Mouse (Mus musculus): ENCODE data around the gene Abtb2. TPM values are rescaled to one million over a fixed set of nuclear protein-coding genes. Genes with fewer than 3 reads are reported as not detected.
A peak's percentile ranks its signal among the peaks of the same experiment; 100 is the strongest.

The Abtb2 gene
- polyA plus RNA-seq, 1 experiment from 2014 or later, result 15.6 TPM

GRCm38 (mm10) chr2:103754614-103755013 lies 188.5 kb downstream of the Abtb2 start:
- Histone ChIP-seq H3K9ac (ENCODE audit: low read depth, low read length) (no peak overlapping the region), H3K27me3 (ENCODE audit: control insufficient read depth, insufficient read depth, low read length) (no peaks in the 10 kb centered on the region), H3K4me2 (no peak overlapping the region), H3K4me3 (ENCODE audit: low read depth, low read length) (no peak overlapping the region), H3K36me3 (ENCODE audit: control insufficient read depth, insufficient read depth, low read length) (peaks cover 25% of the 10 kb centered on the region), H3K27ac (ENCODE audit: low read depth, low read length) (no peak overlapping the region), H3K4me1 (ENCODE audit: control insufficient read depth, insufficient read depth, low read length) (no peaks in the 10 kb centered on the region), H3K9me3 (replicated peaks; ENCODE audit: control insufficient read depth, low read length) (no peaks in the 10 kb centered on the region)
- WGBS (ENCODE audit: insufficient replicate concordance), result 82% methylated on average over 3 of the region's 3 CpGs
- no peak for ATAC-seq (replicated peaks; ENCODE audit: insufficient number of reproducible peaks, low FRiP score, low TSS enrichment)

- H3K4me3 ChIP-seq (ENCODE audit: low read depth, low read length), result no peak overlapping the region
- H3K9me3 ChIP-seq (replicated peaks; ENCODE audit: control insufficient read depth, low read length), result no peaks in the 10 kb centered on the region
- no peaks in the 10 kb centered on the region for H3K27me3 ChIP-seq (ENCODE audit: control insufficient read depth, insufficient read depth, low read length)
- 82% methylated on average over 9 of the region's 9 CpGs for WGBS (ENCODE audit: insufficient replicate concordance)
- ATAC-seq (replicated peaks; ENCODE audit: insufficient number of reproducible peaks, low FRiP score, low TSS enrichment), result no peak
- 0 out of 2 replicates have a peak, but pooled peaks cover 3% of the 10 kb centered on the region for H3K4me1 ChIP-seq (ENCODE audit: control insufficient read depth, insufficient read depth, low read length)
- no peak overlapping the region for H3K9ac ChIP-seq (ENCODE audit: low read depth, low read length)
- H3K4me2 ChIP-seq, result no peak overlapping the region
- peaks cover 20% of the 10 kb centered on the region for H3K36me3 ChIP-seq (ENCODE audit: control insufficient read depth, insufficient read depth, low read length)
- no peak overlapping the region for H3K27ac ChIP-seq (ENCODE audit: low read depth, low read length)
Observed at GRCm38 (mm10) chr2:103755458-103756085, 189.5 kb downstream of the Abtb2 start.

- H3K36me3 ChIP-seq (ENCODE audit: control insufficient read depth, insufficient read depth, low read length), result peaks cover 3% of the 10 kb centered on the region; the same call in 1 of the 2 replicates
- H3K4me2 ChIP-seq, result peak overlapping the region; percentile 91
- H3K9me3 ChIP-seq (replicated peaks; ENCODE audit: control insufficient read depth, low read length), result no peaks in the 10 kb centered on the region
- 0 out of 2 replicates have a peak, but pooled peaks cover 3% of the 10 kb centered on the region for H3K4me1 ChIP-seq (ENCODE audit: control insufficient read depth, insufficient read depth, low read length)
- H3K27ac ChIP-seq (ENCODE audit: low read depth, low read length), result peak overlapping the region; percentile 86
- ATAC-seq (replicated peaks; ENCODE audit: insufficient number of reproducible peaks, low FRiP score, low TSS enrichment), result 0 out of 2 replicates have a peak, but pooled peaks have one; percentile 17
- H3K4me3 ChIP-seq (ENCODE audit: low read depth, low read length), result peak overlapping the region; percentile 83
- 2% methylated on average over 12 of the region's 12 CpGs for WGBS (ENCODE audit: insufficient replicate concordance)
- H3K27me3 ChIP-seq (ENCODE audit: control insufficient read depth, insufficient read depth, low read length), result no peaks in the 10 kb centered on the region
- peak overlapping the region; percentile 77 for H3K9ac ChIP-seq (ENCODE audit: low read depth, low read length)
Observed at GRCm38 (mm10) chr2:103760421-103760820, 194.3 kb downstream of the Abtb2 start.

GRCm38 (mm10) chr2:103760906-103761716 lies 195.0 kb downstream of the Abtb2 start, which contains the start of gene Nat10:
TSS of gene Nat10 (minus strand) at chr2:103761270.
- Histone ChIP-seq H3K27ac (ENCODE audit: low read depth, low read length) (peak within 1 kb of the TSS; percentile 86), H3K36me3 (ENCODE audit: control insufficient read depth, insufficient read depth, low read length) (peaks cover 4% of the 10 kb centered on the region; the same call in 1 of the 2 replicates), H3K9ac (ENCODE audit: low read depth, low read length) (peak within 1 kb of the TSS; percentile 77), H3K4me1 (ENCODE audit: control insufficient read depth, insufficient read depth, low read length) (0 out of 2 replicates have a peak, but pooled peaks cover 3% of the 10 kb centered on the region), H3K27me3 (ENCODE audit: control insufficient read depth, insufficient read depth, low read length) (no peaks in the 10 kb centered on the region), H3K9me3 (replicated peaks; ENCODE audit: control insufficient read depth, low read length) (no peaks in the 10 kb centered on the region), H3K4me3 (ENCODE audit: low read depth, low read length) (peak within 1 kb of the TSS; percentile 83), H3K4me2 (peak within 1 kb of the TSS; percentile 91)
- WGBS (ENCODE audit: insufficient replicate concordance), result under 1% methylated on average over 47 of the region's 47 CpGs
- ATAC-seq (replicated peaks; ENCODE audit: insufficient number of reproducible peaks, low FRiP score, low TSS enrichment), result peak; percentile 91

GRCm38 (mm10) chr2:103761993-103762392 lies 195.9 kb downstream of the Abtb2 start:
- Histone ChIP-seq H3K4me3 (ENCODE audit: low read depth, low read length) (no peak overlapping the region), H3K27ac (ENCODE audit: low read depth, low read length) (no peak overlapping the region)
- no peak for ATAC-seq (replicated peaks; ENCODE audit: insufficient number of reproducible peaks, low FRiP score, low TSS enrichment)

GRCm38 (mm10) chr2:103762492-103762891 lies 196.4 kb downstream of the Abtb2 start:
- Histone ChIP-seq H3K4me3 (ENCODE audit: low read depth, low read length) (no peak overlapping the region), H3K9me3 (replicated peaks; ENCODE audit: control insufficient read depth, low read length) (no peaks in the 10 kb centered on the region), H3K36me3 (ENCODE audit: control insufficient read depth, insufficient read depth, low read length) (peaks cover 10% of the 10 kb centered on the region), H3K9ac (ENCODE audit: low read depth, low read length) (no peak overlapping the region), H3K27ac (ENCODE audit: low read depth, low read length) (no peak overlapping the region), H3K27me3 (ENCODE audit: control insufficient read depth, insufficient read depth, low read length) (no peaks in the 10 kb centered on the region), H3K4me1 (ENCODE audit: control insufficient read depth, insufficient read depth, low read length) (0 out of 2 replicates have a peak, but pooled peaks cover 3% of the 10 kb centered on the region), H3K4me2 (peak overlapping the region; percentile 91)
- 63% methylated on average over 1 of the region's 1 CpGs for WGBS (ENCODE audit: insufficient replicate concordance)
- ATAC-seq (replicated peaks; ENCODE audit: insufficient number of reproducible peaks, low FRiP score, low TSS enrichment), result no peak

More at GRCm38 (mm10) chr2:103761993-103762392, 195.9 kb downstream of the Abtb2 start:
- peak overlapping the region; percentile 91 for H3K4me2 ChIP-seq
- H3K9ac ChIP-seq (ENCODE audit: low read depth, low read length), result no peak overlapping the region
- H3K9me3 ChIP-seq (replicated peaks; ENCODE audit: control insufficient read depth, low read length), result no peaks in the 10 kb centered on the region
- H3K36me3 ChIP-seq (ENCODE audit: control insufficient read depth, insufficient read depth, low read length), result peaks cover 9% of the 10 kb centered on the region
- H3K4me1 ChIP-seq (ENCODE audit: control insufficient read depth, insufficient read depth, low read length), result 0 out of 2 replicates have a peak, but pooled peaks cover 3% of the 10 kb centered on the region
- H3K27me3 ChIP-seq (ENCODE audit: control insufficient read depth, insufficient read depth, low read length), result no peaks in the 10 kb centered on the region
- WGBS (ENCODE audit: insufficient replicate concordance), result 35% methylated on average over 4 of the region's 4 CpGs

Other genes starting within 250 kb of the Abtb2 start
- not detected in 2 replicates for gene Elf5, start 154.6 kb upstream of the Abtb2 start, polyA plus RNA-seq (2014; fragmentation: Nextera tagmentation; extraction: Ambion mirVana)
- 94.5 and 101 TPM in 2 replicates for gene Cat, start 81.2 kb upstream of the Abtb2 start, polyA plus RNA-seq (2014; fragmentation: Nextera tagmentation; extraction: Ambion mirVana)
- gene Nat10, start 195.0 kb downstream of the Abtb2 start, polyA plus RNA-seq (2014; fragmentation: Nextera tagmentation; extraction: Ambion mirVana), result 15.3 and 18.0 TPM in 2 replicates
- gene Caprin1, start 231.3 kb downstream of the Abtb2 start, polyA plus RNA-seq (2014; fragmentation: Nextera tagmentation; extraction: Ambion mirVana), result 307 and 343 TPM in 2 replicates